Mouse (Mus musculus): ENCODE results near the gene Lrrn4.

The Lrrn4 gene

DNA sequence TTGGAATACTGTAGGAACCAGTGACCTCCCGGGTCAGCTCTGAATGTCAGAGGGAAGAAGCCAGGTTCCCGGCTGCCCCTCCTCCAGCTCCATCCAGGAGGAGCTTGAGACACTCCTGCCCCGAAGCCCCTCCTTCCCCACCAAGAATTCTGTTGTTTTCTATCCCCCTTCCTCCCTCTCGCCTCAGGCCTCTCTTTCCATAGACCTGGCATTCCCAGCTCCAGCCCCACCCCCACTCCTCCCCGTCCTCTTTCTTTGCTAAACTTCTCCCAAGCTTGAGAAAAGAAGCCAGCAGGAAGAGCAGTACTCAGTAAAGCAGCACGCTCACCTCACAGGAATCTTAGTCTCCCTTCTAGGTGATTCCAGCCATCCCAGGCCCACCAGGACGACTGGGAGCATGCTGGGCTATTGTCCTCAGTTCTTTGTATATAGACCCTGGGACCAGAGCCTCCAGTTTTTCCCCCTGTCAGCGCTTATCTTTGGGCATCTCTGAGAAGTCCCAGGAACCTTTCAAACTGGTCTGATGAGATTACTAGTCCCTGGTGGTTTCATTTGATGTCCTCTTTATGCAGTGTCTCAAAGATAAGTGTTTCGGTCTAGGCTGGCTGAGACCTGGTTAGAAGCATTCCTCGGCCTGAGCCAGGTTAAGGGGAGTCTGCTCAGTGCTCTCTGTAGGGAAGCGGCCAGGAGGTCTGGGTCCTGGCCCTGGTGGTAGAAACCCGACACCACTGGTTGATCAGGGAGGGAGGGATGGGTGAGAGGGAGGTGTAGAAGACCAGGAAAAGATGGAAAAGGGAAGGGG, at the start of gene Lrrn4:
Lrrn4 (minus strand) TSS at position 48 of the 802 bp plus-strand sequence.
- no peak for DNase-seq (ENCODE audit: extremely low read depth, insufficient read length, low spot score)

DNA sequence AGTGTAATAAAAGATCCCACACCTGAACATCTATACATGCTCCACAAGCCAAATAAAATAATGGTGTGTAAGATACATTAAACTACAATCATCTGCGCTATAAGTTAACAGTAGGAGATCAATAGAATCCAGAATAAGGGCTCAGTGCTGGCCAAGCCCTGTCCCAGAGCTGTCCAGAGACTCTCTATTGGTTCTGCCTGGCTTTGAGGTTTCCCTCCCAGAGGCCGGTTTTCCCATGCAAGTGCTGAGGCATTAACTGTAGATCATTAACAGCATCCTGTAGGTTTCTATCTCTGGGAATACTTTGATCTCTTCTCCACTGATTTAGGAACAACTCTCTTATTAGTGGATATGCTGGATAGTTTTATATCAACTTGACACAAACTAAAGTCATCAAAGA, 48.3 kb upstream of the Lrrn4 start:
- DNase-seq (ENCODE audit: extremely low read depth, insufficient read length, low spot score), result no peak

DNA sequence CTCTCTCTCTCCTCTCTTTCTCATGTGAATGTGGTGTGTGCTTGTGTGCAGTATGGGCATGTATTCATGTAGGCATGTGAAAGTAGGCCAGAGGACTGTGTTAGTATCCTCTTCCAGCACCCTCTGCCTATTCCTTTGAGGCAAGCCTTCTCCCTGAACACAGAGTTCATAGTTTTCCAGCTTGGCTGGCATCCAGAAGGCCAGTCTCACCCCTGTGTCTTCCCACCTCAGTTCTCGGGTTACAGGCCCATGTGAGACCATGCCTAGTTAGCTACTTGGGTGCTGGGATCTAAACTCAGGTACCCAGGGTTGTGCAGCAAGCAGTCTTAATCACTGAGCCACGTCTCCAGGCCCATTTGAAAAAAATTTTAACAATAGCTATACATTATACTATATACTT, 47.2 kb upstream of the Lrrn4 start:
- no peak for DNase-seq (ENCODE audit: extremely low read depth, insufficient read length, low spot score)

DNA sequence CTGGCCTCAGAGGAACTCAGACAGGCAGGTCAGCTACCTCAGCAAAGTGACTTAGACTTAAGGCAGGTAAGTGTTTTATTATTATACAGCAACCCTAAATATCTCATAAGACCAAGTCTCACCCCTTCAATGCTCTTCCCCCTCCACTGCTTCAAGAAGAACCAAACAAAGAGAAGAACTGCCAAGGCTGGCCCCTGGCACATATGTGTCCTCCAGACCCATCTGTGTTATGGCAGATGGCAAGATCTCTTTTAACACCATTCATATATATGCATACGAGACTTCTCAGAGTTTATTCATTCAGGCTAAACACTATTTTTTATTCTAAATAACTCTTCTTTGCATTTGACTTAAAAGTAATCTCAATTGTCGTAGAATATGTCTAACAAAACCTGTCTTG, 46.6 kb upstream of the Lrrn4 start:
- DNase-seq (ENCODE audit: extremely low read depth, insufficient read length, low spot score), result no peak

DNA sequence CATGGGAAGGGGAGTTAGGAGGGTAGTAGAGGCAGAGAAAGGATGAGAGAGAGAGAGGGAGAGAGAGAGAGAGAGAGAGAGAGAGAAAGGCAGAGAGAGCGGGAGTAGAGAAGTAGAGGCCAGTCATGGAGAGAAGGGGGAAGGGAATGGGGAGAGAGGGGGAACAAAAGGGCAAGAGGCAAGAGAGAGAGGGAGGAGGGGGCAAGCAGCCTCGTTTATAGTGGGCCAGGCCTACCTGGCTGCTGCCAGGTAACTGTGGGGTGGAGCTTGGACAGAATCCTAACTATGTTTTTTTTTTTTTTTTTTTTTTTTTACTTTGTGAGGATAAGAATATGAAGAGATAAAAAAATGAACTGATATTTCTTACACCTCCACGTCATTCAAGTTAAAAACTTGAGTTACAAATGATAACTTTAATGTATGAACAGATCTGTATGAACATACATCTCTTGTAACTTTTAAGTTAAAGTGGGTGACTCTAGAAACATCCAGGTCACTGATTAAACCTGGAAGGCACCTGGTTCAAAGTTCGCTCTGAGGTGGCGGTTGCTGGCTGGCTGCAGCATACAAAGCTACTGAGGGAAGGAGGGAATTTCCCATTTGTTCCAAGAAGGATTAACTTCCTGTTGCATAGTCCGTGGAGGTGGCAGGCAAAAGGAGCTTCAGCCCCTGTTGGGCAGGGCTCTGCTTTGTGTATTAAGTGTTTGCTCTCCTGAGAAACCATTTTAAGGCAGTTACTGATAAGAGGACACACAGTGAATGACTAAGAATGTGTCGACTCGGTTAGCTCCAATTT, 42.8 kb upstream of the Lrrn4 start:
- DNase-seq (ENCODE audit: extremely low read depth, insufficient read length, low spot score), result no peak

- DNase-seq (ENCODE audit: extremely low read depth, insufficient read length, low spot score), result no peak
Measured at GRCm38 (mm10) chr2:132922076-132922873, 41.6 kb upstream of the Lrrn4 start.

- DNase-seq (ENCODE audit: extremely low read depth, insufficient read length, low spot score), result no peak
Measured at GRCm38 (mm10) chr2:132914785-132915184, 34.1 kb upstream of the Lrrn4 start.

GRCm38 (mm10) chr2:132906763-132907162, 26.1 kb upstream of the Lrrn4 start:
- DNase-seq (ENCODE audit: extremely low read depth, insufficient read length, low spot score), result no peak

- DNase-seq (ENCODE audit: extremely low read depth, insufficient read length, low spot score), result no peak
Measured at GRCm38 (mm10) chr2:132904961-132905360, 24.3 kb upstream of the Lrrn4 start.

GRCm38 (mm10) chr2:132903498-132903897, 22.8 kb upstream of the Lrrn4 start:
- peak; percentile 23 for DNase-seq (ENCODE audit: extremely low read depth, insufficient read length, low spot score)

- no peak for DNase-seq (ENCODE audit: extremely low read depth, insufficient read length, low spot score)
Measured at GRCm38 (mm10) chr2:132902056-132902455, 21.4 kb upstream of the Lrrn4 start.

DNA sequence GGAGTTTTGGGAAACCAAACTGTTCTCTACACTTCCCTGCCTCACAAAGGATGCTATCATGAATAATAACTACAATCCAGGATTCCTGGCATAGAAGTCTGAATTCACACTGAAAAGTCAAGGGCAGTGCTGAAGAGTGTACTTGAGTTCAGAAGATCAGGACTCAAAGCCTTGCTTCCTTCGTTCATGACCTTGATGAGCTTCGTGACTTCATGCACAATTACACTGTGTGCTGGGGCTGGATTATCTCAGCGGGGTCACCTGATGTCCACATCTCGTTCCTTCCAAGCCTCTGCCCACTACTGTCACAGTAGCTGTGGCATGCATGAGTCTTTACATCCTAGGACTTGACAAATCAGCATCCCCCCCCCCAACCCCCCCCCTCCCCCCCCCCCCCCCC, 20.9 kb upstream of the Lrrn4 start:
- no peak for DNase-seq (ENCODE audit: extremely low read depth, insufficient read length, low spot score)

DNA sequence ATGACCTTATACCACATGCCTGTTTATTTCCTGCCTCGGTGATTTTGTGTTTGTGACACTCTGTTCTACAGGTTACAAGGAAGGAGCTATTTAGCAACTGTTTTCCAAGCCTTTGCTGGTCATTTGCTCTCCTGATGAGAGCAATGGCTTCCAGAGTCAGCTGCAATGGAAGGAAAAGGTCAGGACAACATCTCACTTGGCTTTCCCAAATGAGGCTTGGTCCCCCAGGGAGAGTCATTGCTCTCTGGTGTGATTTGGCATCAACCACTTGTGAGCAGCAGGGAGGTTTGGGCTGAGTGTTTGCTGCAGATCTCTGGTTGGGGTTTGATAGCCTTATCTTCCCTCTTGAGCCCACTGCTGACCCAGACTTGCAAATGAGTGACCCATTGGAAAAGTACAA, 19.9 kb upstream of the Lrrn4 start:
- DNase-seq (ENCODE audit: extremely low read depth, insufficient read length, low spot score), result no peak

- DNase-seq (ENCODE audit: extremely low read depth, insufficient read length, low spot score), result no peak
Measured at GRCm38 (mm10) chr2:132898211-132898610, 17.5 kb upstream of the Lrrn4 start.

DNA sequence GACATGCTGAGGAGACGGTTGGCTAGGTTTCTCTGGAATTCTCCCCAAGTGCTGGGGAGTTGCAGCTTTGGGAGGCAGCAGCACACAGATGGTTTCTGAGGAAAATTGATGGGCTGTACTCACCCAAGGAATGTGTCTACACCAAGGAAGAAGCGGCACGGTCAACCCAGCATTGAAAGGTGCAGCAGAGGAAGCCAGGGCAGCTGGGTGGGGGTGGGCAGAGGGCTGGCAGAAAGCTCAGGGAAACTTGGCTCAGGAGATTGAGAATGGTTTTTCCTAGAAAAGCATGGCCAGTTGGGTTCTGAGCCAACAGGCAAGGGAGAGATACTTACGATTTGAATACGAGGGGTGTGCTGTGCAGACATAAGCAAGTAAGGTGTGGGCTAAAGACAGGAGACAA, 13.1 kb upstream of the Lrrn4 start:
- DNase-seq (ENCODE audit: extremely low read depth, insufficient read length, low spot score), result no peak

- no peak for DNase-seq (ENCODE audit: extremely low read depth, insufficient read length, low spot score)
Measured at GRCm38 (mm10) chr2:132885312-132885711, 4.6 kb upstream of the Lrrn4 start.

- no peak for DNase-seq (ENCODE audit: extremely low read depth, insufficient read length, low spot score)
Measured at GRCm38 (mm10) chr2:132884303-132884967, 3.7 kb upstream of the Lrrn4 start.

DNA sequence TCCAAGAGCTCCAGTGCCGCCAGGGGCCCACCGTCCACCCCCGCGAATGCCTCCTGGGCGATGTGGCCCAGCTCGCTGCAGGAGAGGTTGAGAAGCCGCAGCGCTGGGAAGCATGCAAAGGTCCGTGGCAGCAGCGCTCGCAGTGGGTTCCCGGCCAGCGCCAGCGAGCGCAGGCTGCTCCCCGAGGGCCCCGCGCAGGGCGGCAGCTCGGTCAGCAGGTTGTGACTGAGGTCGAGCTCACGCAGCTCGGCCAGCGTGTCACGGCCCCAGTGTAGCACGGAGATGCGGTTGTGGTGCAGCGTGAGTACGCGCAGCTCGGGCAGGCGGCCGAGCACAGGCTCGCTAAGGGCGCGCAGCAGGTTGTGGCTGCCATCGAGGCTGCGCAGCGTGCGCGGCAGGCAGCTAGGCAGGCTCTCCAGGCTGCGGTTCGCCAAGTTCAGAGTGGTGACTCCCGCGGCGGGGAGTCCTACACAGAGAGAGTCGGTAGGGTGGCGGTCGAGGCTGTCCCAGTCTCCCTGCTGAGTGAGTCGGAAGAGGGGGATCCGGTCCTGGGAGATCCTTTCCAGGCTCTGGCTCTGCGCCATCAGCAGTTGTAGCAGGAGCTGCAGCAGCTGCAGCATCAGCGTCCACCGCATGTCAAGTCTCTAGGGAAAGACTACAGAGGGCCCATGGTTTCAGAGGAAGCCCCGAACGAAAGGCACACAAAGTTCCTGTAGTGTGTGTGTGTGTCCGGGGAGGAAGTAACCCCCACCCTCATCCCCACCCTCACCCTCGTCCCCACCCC, 1.2 kb downstream of the Lrrn4 start:
- no peak for DNase-seq (ENCODE audit: extremely low read depth, insufficient read length, low spot score)

GRCm38 (mm10) chr2:132876991-132877390, 3.7 kb downstream of the Lrrn4 start:
- no peak for DNase-seq (ENCODE audit: extremely low read depth, insufficient read length, low spot score)
